Mouse (Mus musculus) neural tube, embryonic 13.5 days (tissue): ENCODE results near the gene Gm20695. TPM values are rescaled to one million over a fixed set of nuclear protein-coding genes. Genes with fewer than 3 reads are reported as not detected.
"Not testable (repeated sequence)": the region's sequence is repeated elsewhere in the genome, so short reads cannot be mapped to it uniquely, and the experiment has no call there.

ENCODE experiments used
- ATAC-seq: fragments of 200-750 bp; cut with Nextera tagmentation; 2 replicates; pipeline ENCODE4 v1.8.0; 2017; ENCODE audit warnings: low read depth, mild to moderate bottlenecking, moderate TSS enrichment, moderate library complexity
- H3K27ac ChIP-seq: fragments of 300-500 bp; sonication (generic); replicated peaks from 2 replicates; pipeline ENCODE4 v1.5.1; 2015; ENCODE audit warnings: moderate library complexity, mild to moderate bottlenecking, inconsistent platforms
- H3K27me3 ChIP-seq: fragments of 300-500 bp; sonication (generic); 2 replicates; pipeline ENCODE4 v1.6.1; 2015; ENCODE audit warnings: mild to moderate bottlenecking, inconsistent platforms
- H3K36me3 ChIP-seq: fragments of 300-500 bp; sonication (generic); 2 replicates; pipeline ENCODE4 v1.6.1; 2015; ENCODE audit warnings: mild to moderate bottlenecking, inconsistent platforms
- H3K4me1 ChIP-seq: fragments of 300-500 bp; sonication (generic); replicated peaks from 2 replicates; pipeline ENCODE4 v1.6.1; 2015; ENCODE audit warnings: inconsistent platforms
- H3K4me2 ChIP-seq: fragments of 300-500 bp; sonication (generic); 2 replicates; pipeline ENCODE4 v1.6.1; 2015; ENCODE audit warnings: inconsistent platforms, mild to moderate bottlenecking, moderate library complexity
- H3K4me3 ChIP-seq: fragments of 300-500 bp; sonication (generic); 2 replicates; pipeline ENCODE4 v1.5.1; 2015; ENCODE audit warnings: mild to moderate bottlenecking, inconsistent platforms
- H3K9ac ChIP-seq: fragments of 300-500 bp; sonication (generic); 2 replicates; pipeline ENCODE4 v1.6.1; 2015; ENCODE audit warnings: moderate library complexity, mild to moderate bottlenecking, inconsistent platforms
- H3K9me3 ChIP-seq: fragments of 300-500 bp; sonication (generic); 2 replicates; pipeline ENCODE4 v1.6.1; 2016; ENCODE audit warnings: inconsistent platforms
- WGBS: fragments of 180-500 bp; shearing (Covaris S2); methylation state at CpG from one replicate; pipeline ENCODE4 v1.1.7; 2015; 5-methylcytosine and 5-hydroxymethylcytosine counted together
- polyA plus RNA-seq: library from polyadenylated mRNA; unstranded; fragments of >200 nt; fragmentation: Nextera tagmentation; extraction: Ambion mirVana; gene quantifications from 2 replicates; pipeline ENCODE4 v1.2.1, GENCODE M21; 2015

Gm20695 gene
- 1.9 and 3.1 TPM in 2 replicates for polyA plus RNA-seq

- peak; percentile 98 for ATAC-seq
- peak within 1 kb of the TSS; percentile 94 for H3K27ac ChIP-seq
- under 1% methylated on average over 88 of the region's 88 CpGs for WGBS
- no peaks in the 10 kb centered on the region for H3K9me3 ChIP-seq
- peaks cover 38% of the 10 kb centered on the region for H3K4me1 ChIP-seq
- H3K9ac ChIP-seq, result peak within 1 kb of the TSS; percentile 77
- peak within 1 kb of the TSS; percentile 61 for H3K4me3 ChIP-seq
- peak within 1 kb of the TSS; percentile 72 for H3K4me2 ChIP-seq
- H3K27me3 ChIP-seq, result no peaks in the 10 kb centered on the region
- H3K36me3 ChIP-seq, result peaks cover 9% of the 10 kb centered on the region
These were observed at the start of gene Gm20695, which contains the start of gene Zfp597 for GRCm38 (mm10) chr16:3884201-3885064. Gm20695 (plus strand) TSS chr16:3884648. Zfp597 (minus strand) TSS chr16:3884561.

GRCm38 (mm10) chr16:3835461-3835860 is 49.0 kb upstream of the Gm20695 start:
- Histone ChIP-seq H3K4me3 (no peak overlapping the region), H3K4me1 (no peaks in the 10 kb centered on the region), H3K27ac (no peak overlapping the region), H3K9me3 (no peaks in the 10 kb centered on the region), H3K9ac (no peak overlapping the region), H3K36me3 (no peaks in the 10 kb centered on the region), H3K4me2 (no peak overlapping the region), H3K27me3 (no peaks in the 10 kb centered on the region)
- ATAC-seq, result no peak
- 85% methylated on average over 2 of the region's 2 CpGs for WGBS

GRCm38 (mm10) chr16:3839157-3839885 is 45.1 kb upstream of the Gm20695 start:
- H3K27me3 ChIP-seq, result no peaks in the 10 kb centered on the region
- no peaks in the 10 kb centered on the region for H3K4me1 ChIP-seq
- no peaks in the 10 kb centered on the region for H3K9me3 ChIP-seq
- H3K9ac ChIP-seq, result no peak overlapping the region
- H3K36me3 ChIP-seq, result no peaks in the 10 kb centered on the region
- WGBS, result 63% methylated on average over 17 of the region's 17 CpGs
- ATAC-seq, result no peak
- no peak overlapping the region for H3K4me3 ChIP-seq
- no peak overlapping the region for H3K4me2 ChIP-seq
- no peak overlapping the region for H3K27ac ChIP-seq

GRCm38 (mm10) chr16:3842989-3843388 is 41.5 kb upstream of the Gm20695 start:
- WGBS, result 32% methylated on average over 4 of the region's 4 CpGs

GRCm38 (mm10) chr16:3843796-3844195 is 40.7 kb upstream of the Gm20695 start:
- Histone ChIP-seq H3K4me2 (no peak overlapping the region), H3K4me1 (peaks cover 13% of the 10 kb centered on the region), H3K36me3 (no peaks in the 10 kb centered on the region), H3K4me3 (no peak overlapping the region), H3K9me3 (no peaks in the 10 kb centered on the region), H3K9ac (no peak overlapping the region), H3K27me3 (no peaks in the 10 kb centered on the region), H3K27ac (no peak overlapping the region)
- WGBS, result 86% methylated on average over 1 of the region's 1 CpGs
- no peak for ATAC-seq

More at GRCm38 (mm10) chr16:3842989-3843388, 41.5 kb upstream of the Gm20695 start:
- no peak for ATAC-seq
- no peak overlapping the region for H3K4me2 ChIP-seq
- no peaks in the 10 kb centered on the region for H3K9me3 ChIP-seq
- no peak overlapping the region for H3K27ac ChIP-seq
- H3K4me1 ChIP-seq, result peaks cover 9% of the 10 kb centered on the region
- H3K36me3 ChIP-seq, result no peaks in the 10 kb centered on the region
- no peaks in the 10 kb centered on the region for H3K27me3 ChIP-seq
- no peak overlapping the region for H3K9ac ChIP-seq
- H3K4me3 ChIP-seq, result no peak overlapping the region

- Histone ChIP-seq H3K9ac (peak within 1 kb of the TSS; percentile 76), H3K27ac (no peak within 1 kb of the TSS; the same call in 1 of the 2 replicates), H3K9me3 (no peaks in the 10 kb centered on the region), H3K27me3 (no peaks in the 10 kb centered on the region), H3K36me3 (no peaks in the 10 kb centered on the region), H3K4me2 (peak within 1 kb of the TSS; percentile 60), H3K4me3 (peak within 1 kb of the TSS; percentile 66), H3K4me1 (peaks cover 17% of the 10 kb centered on the region)
- peak; percentile 99 for ATAC-seq
- WGBS, result 2% methylated on average over 38 of the region's 38 CpGs
These were observed 37.5 kb upstream of the Gm20695 start, which contains the start of gene Zfp174 for GRCm38 (mm10) chr16:3846711-3847518. Zfp174 (plus strand) TSS chr16:3847268.

- Histone ChIP-seq H3K4me1 (peaks cover 17% of the 10 kb centered on the region), H3K4me2 (peak overlapping the region; percentile 60), H3K9ac (peak overlapping the region; percentile 76), H3K36me3 (no peaks in the 10 kb centered on the region), H3K4me3 (peak overlapping the region; percentile 66), H3K27ac (no peak overlapping the region), H3K27me3 (no peaks in the 10 kb centered on the region), H3K9me3 (no peaks in the 10 kb centered on the region)
- ATAC-seq, result no peak
- 66% methylated on average over 4 of the region's 4 CpGs for WGBS
These were observed 36.6 kb upstream of the Gm20695 start for GRCm38 (mm10) chr16:3847871-3848270.

- Histone ChIP-seq H3K4me2 (no peak overlapping the region; the same call in 1 of the 2 replicates), H3K9me3 (no peaks in the 10 kb centered on the region), H3K27ac (no peak overlapping the region), H3K36me3 (no peaks in the 10 kb centered on the region), H3K9ac (no peak overlapping the region), H3K4me1 (peaks cover 17% of the 10 kb centered on the region), H3K27me3 (no peaks in the 10 kb centered on the region), H3K4me3 (no peak overlapping the region)
- ATAC-seq, result no peak
- WGBS, result 75% methylated on average over 3 of the region's 3 CpGs
These were observed 36.0 kb upstream of the Gm20695 start for GRCm38 (mm10) chr16:3848416-3848815.

GRCm38 (mm10) chr16:3851301-3851700 is 33.1 kb upstream of the Gm20695 start:
- 89% methylated on average over 13 of the region's 13 CpGs for WGBS
- not testable (repeated sequence) for H3K9me3 ChIP-seq, H3K9ac ChIP-seq, ATAC-seq, H3K27me3 ChIP-seq, H3K4me3 ChIP-seq, H3K4me2 ChIP-seq, H3K27ac ChIP-seq, H3K36me3 ChIP-seq
- H3K4me1 ChIP-seq, result peaks cover 17% of the 10 kb centered on the region

- Histone ChIP-seq H3K36me3 (0 out of 2 replicates have a peak, but pooled peaks cover 5% of the 10 kb centered on the region), H3K27ac (no peak overlapping the region), H3K9ac (no peak overlapping the region), H3K4me1 (peaks cover 12% of the 10 kb centered on the region), H3K27me3 (no peaks in the 10 kb centered on the region), H3K4me2 (no peak overlapping the region), H3K4me3 (no peak overlapping the region), H3K9me3 (no peaks in the 10 kb centered on the region)
- WGBS, result 42% methylated on average over 12 of the region's 12 CpGs
- ATAC-seq, result no peak
These were observed 31.9 kb upstream of the Gm20695 start for GRCm38 (mm10) chr16:3852586-3852985.

- H3K4me3 ChIP-seq, result no peak overlapping the region
- H3K4me2 ChIP-seq, result no peak overlapping the region
- H3K36me3 ChIP-seq, result 0 out of 2 replicates have a peak, but pooled peaks cover 5% of the 10 kb centered on the region
- H3K9me3 ChIP-seq, result no peaks in the 10 kb centered on the region
- H3K4me1 ChIP-seq, result no peaks in the 10 kb centered on the region; the same call in 1 of the 2 replicates
- no peaks in the 10 kb centered on the region for H3K27me3 ChIP-seq
- 71% methylated on average over 11 of the region's 11 CpGs for WGBS
- H3K27ac ChIP-seq, result no peak overlapping the region
- ATAC-seq, result no peak
- no peak overlapping the region for H3K9ac ChIP-seq
These were observed 29.8 kb upstream of the Gm20695 start for GRCm38 (mm10) chr16:3854437-3855182.
